Mouse (Mus musculus) E14TG2a.4 (cell line): Measurements from ENCODE around the gene Clcn6.

ENCODE experiments used
- CTCF ChIP-seq: conservative IDR thresholded peaks from 2 replicates; pipeline ENCODE4 v1.5.1; 2014; ENCODE audit warnings: low read length
- NANOG ChIP-seq: IDR thresholded peaks from 2 replicates; pipeline ENCODE4 v1.6.1; 2014; ENCODE audit warnings: borderline replicate concordance, low read length, mixed read lengths
- POU5F1 ChIP-seq: IDR thresholded peaks from 2 replicates; pipeline ENCODE4 v1.6.1; 2014; ENCODE audit warnings: low read length, borderline replicate concordance

DNA sequence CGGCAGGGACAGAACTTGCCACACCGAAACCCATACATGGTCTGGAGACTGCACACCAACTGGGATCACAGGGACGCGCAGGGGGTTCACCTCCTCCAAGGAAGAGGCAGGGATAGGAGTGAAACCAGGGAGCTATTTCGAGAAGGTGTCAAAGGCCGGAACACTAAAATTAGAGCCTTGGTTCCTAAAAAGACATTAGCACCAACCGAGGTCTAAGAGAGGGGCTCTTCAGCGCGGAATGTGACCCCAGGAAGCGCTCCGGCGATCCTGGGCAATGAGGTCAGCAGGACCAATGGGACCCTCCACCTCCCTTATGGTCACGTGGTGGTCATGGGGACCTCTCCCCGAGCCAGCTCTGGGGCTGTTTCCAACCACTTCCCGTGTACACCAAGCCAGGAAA lies 75.0 kb downstream of the Clcn6 start:
- TF ChIP-seq CTCF (no peak), POU5F1 (no peak), NANOG (no peak)
